Mouse (Mus musculus) forebrain, postnatal 0 days (tissue): ENCODE data around the gene Cyp17a1. TPM values are rescaled to one million over a fixed set of nuclear protein-coding genes. Genes with fewer than 3 reads are reported as not detected.

Experiments
- ATAC-seq: fragments of 200-750 bp; cut with Nextera tagmentation; 2 replicates; pipeline ENCODE4 v1.8.0; 2017; ENCODE audit warnings: mild to moderate bottlenecking, moderate library complexity
- DNase-seq: peaks from one replicate; pipeline ENCODE4 v3.0.0-alpha.2; 2015
- H3K27ac ChIP-seq: fragments of 300-500 bp; sonication (generic); 2 replicates; pipeline ENCODE4 v1.5.1; 2014; ENCODE audit warnings: low read depth, mild to moderate bottlenecking, antibody characterized with exemption, low read length, moderate library complexity, mixed read lengths
- H3K27me3 ChIP-seq: fragments of 300-500 bp; sonication (generic); 2 replicates; pipeline ENCODE4 v1.6.1; 2014; ENCODE audit warnings: mild to moderate bottlenecking, low read length, mixed read lengths; ENCODE audit not compliant: insufficient read depth
- H3K36me3 ChIP-seq: fragments of 300-500 bp; sonication (generic); 2 replicates; pipeline ENCODE4 v1.6.1; 2014; ENCODE audit warnings: mild to moderate bottlenecking, moderate library complexity; ENCODE audit not compliant: insufficient read depth
- H3K4me1 ChIP-seq: fragments of 300-500 bp; sonication (generic); 2 replicates; pipeline ENCODE4 v1.6.1; 2014; ENCODE audit warnings: antibody characterized with exemption; ENCODE audit not compliant: insufficient read depth
- H3K4me2 ChIP-seq: fragments of 300-500 bp; sonication (generic); 2 replicates; pipeline ENCODE4 v1.6.1; 2014; ENCODE audit warnings: low read depth, mild to moderate bottlenecking, moderate library complexity
- H3K4me3 ChIP-seq: fragments of 300-500 bp; sonication (generic); 2 replicates; pipeline ENCODE4 v1.5.1; 2014; ENCODE audit warnings: low read depth, low read length, mixed read lengths
- H3K9ac ChIP-seq: fragments of 300-500 bp; sonication (generic); 2 replicates; pipeline ENCODE4 v1.6.1; 2014; ENCODE audit warnings: mild to moderate bottlenecking
- H3K9me3 ChIP-seq: fragments of 300-500 bp; sonication (generic); 2 replicates; pipeline ENCODE4 v1.6.1; 2016; ENCODE audit warnings: low read length
- CTCF ChIP-seq: sonication (generic); IDR thresholded peaks from 2 replicates; pipeline ENCODE4 v1.5.1; 2016; ENCODE audit warnings: antibody characterized with exemption, control low read depth, low read depth
- WGBS: fragments of 180-500 bp; shearing (Covaris S2); extraction: QIAGEN DNeasy Blood & Tissue Kit; methylation state at CpG from one replicate; pipeline ENCODE4 v1.1.7; 2014; 5-methylcytosine and 5-hydroxymethylcytosine counted together
- polyA plus RNA-seq: library from polyadenylated mRNA; unstranded; fragments of >200 nt; fragmentation: Nextera tagmentation; extraction: Ambion mirVana; gene quantifications from 2 replicates; pipeline ENCODE4 v1.2.1, GENCODE M21; 2015
- total RNA-seq: library from RNA; depleted of rRNA; stranded (reverse); fragments of >200 nt; gene quantifications from 2 replicates; pipeline ENCODE4 v1.2.3, GENCODE M21; 2014

Gene Cyp17a1
- total and polyA plus RNA-seq, 2 experiments from 2014 or later = not detected

- WGBS = 85% methylated on average over 9 of the region's 9 CpGs
- no peak for ATAC-seq
- H3K4me2 ChIP-seq = no peak overlapping the region
Measured at GRCm38 (mm10) chr19:46631637-46632036, 41.3 kb downstream of the Cyp17a1 start.

GRCm38 (mm10) chr19:46629807-46630206, 43.2 kb downstream of the Cyp17a1 start:
- H3K4me2 ChIP-seq = no peak overlapping the region
- peaks cover 4% of the 10 kb centered on the region; the same call in 1 of the 2 replicates for H3K36me3 ChIP-seq
- TF ChIP-seq CTCF = no peak
- 77% methylated on average over 9 of the region's 9 CpGs for WGBS
- no peaks in the 10 kb centered on the region for H3K27me3 ChIP-seq
- ATAC-seq (no peak), DNase-seq (no peak)
- no peaks in the 10 kb centered on the region for H3K9me3 ChIP-seq
- no peaks in the 10 kb centered on the region for H3K4me1 ChIP-seq
- H3K4me3 ChIP-seq = no peak overlapping the region
- H3K27ac ChIP-seq = no peak overlapping the region
- no peak overlapping the region; the same call in 1 of the 2 replicates for H3K9ac ChIP-seq

More at GRCm38 (mm10) chr19:46631637-46632036, 41.3 kb downstream of the Cyp17a1 start:
- H3K27me3 ChIP-seq = no peaks in the 10 kb centered on the region
- no peaks in the 10 kb centered on the region for H3K9me3 ChIP-seq
- H3K4me3 ChIP-seq = no peak overlapping the region
- TF ChIP-seq CTCF = no peak
- H3K36me3 ChIP-seq = peaks cover 4% of the 10 kb centered on the region; the same call in 1 of the 2 replicates
- H3K9ac ChIP-seq = no peak overlapping the region
- no peaks in the 10 kb centered on the region for H3K4me1 ChIP-seq
- no peak overlapping the region for H3K27ac ChIP-seq
- DNase-seq = no peak

GRCm38 (mm10) chr19:46628403-46628802, 44.6 kb downstream of the Cyp17a1 start:
- Histone ChIP-seq H3K9ac (no peak overlapping the region), H3K27me3 (no peaks in the 10 kb centered on the region), H3K27ac (no peak overlapping the region), H3K4me2 (no peak overlapping the region), H3K36me3 (peaks cover 4% of the 10 kb centered on the region; the same call in 1 of the 2 replicates), H3K9me3 (no peaks in the 10 kb centered on the region), H3K4me3 (no peak overlapping the region), H3K4me1 (0 out of 2 replicates have a peak, but pooled peaks cover 3% of the 10 kb centered on the region)
- ATAC-seq (no peak), DNase-seq (no peak)
- TF ChIP-seq CTCF = no peak
- 89% methylated on average over 10 of the region's 10 CpGs for WGBS

- Histone ChIP-seq H3K27me3 (no peaks in the 10 kb centered on the region), H3K9me3 (no peaks in the 10 kb centered on the region), H3K36me3 (peaks cover 4% of the 10 kb centered on the region; the same call in 1 of the 2 replicates), H3K27ac (no peak overlapping the region), H3K4me2 (no peak overlapping the region), H3K9ac (no peak overlapping the region), H3K4me3 (no peak overlapping the region), H3K4me1 (peaks cover 22% of the 10 kb centered on the region; the same call in 1 of the 2 replicates)
- DNase-seq (no peak), ATAC-seq (no peak)
- WGBS = 86% methylated on average over 10 of the region's 10 CpGs
- TF ChIP-seq CTCF = no peak
Measured at GRCm38 (mm10) chr19:46625519-46625918, 47.5 kb downstream of the Cyp17a1 start.

- Histone ChIP-seq H3K4me1 (peaks cover 25% of the 10 kb centered on the region; the same call in 1 of the 2 replicates), H3K27me3 (no peaks in the 10 kb centered on the region), H3K9me3 (no peaks in the 10 kb centered on the region), H3K9ac (no peak overlapping the region), H3K36me3 (peaks cover 4% of the 10 kb centered on the region; the same call in 1 of the 2 replicates), H3K27ac (no peak overlapping the region), H3K4me3 (no peak overlapping the region), H3K4me2 (no peak overlapping the region)
- no peak for ATAC-seq
- no peak for DNase-seq
- TF ChIP-seq CTCF = no peak
- 93% methylated on average over 12 of the region's 12 CpGs for WGBS
Measured at GRCm38 (mm10) chr19:46625015-46625414, 48.0 kb downstream of the Cyp17a1 start.

GRCm38 (mm10) chr19:46623790-46624772, 48.9 kb downstream of the Cyp17a1 start:
- no peak for TF ChIP-seq CTCF
- H3K9ac ChIP-seq = peak overlapping the region; percentile 10; the same call in 1 of the 2 replicates
- H3K27ac ChIP-seq = 0 out of 2 replicates have a peak overlapping the region, but pooled peaks have one; percentile 15
- WGBS = 29% methylated on average over 19 of the region's 19 CpGs
- H3K4me3 ChIP-seq = no peak overlapping the region
- no peaks in the 10 kb centered on the region for H3K9me3 ChIP-seq
- H3K27me3 ChIP-seq = no peaks in the 10 kb centered on the region
- peak overlapping the region; percentile 31; the same call in 1 of the 2 replicates for H3K4me2 ChIP-seq
- peaks cover 25% of the 10 kb centered on the region; the same call in 1 of the 2 replicates for H3K4me1 ChIP-seq
- no peak for DNase-seq
- peaks cover 4% of the 10 kb centered on the region; the same call in 1 of the 2 replicates for H3K36me3 ChIP-seq
- peak; percentile 5 for ATAC-seq

GRCm38 (mm10) chr19:46623194-46623667, 49.7 kb downstream of the Cyp17a1 start:
- Histone ChIP-seq H3K9ac (peak overlapping the region; percentile 3; the same call in 1 of the 2 replicates), H3K36me3 (peaks cover 3% of the 10 kb centered on the region; the same call in 1 of the 2 replicates), H3K4me2 (peak overlapping the region; percentile 31; the same call in 1 of the 2 replicates), H3K9me3 (no peaks in the 10 kb centered on the region), H3K4me1 (peaks cover 25% of the 10 kb centered on the region; the same call in 1 of the 2 replicates), H3K27me3 (no peaks in the 10 kb centered on the region), H3K4me3 (no peak overlapping the region), H3K27ac (0 out of 2 replicates have a peak overlapping the region, but pooled peaks have one; percentile 15)
- peak; percentile 59 for ATAC-seq
- TF ChIP-seq CTCF = no peak
- no peak for DNase-seq
- 9% methylated on average over 16 of the region's 16 CpGs for WGBS
